Mouse (Mus musculus) limb, embryonic 15.5 days (tissue): ENCODE data around the gene Fam57b. TPM values are rescaled to one million over a fixed set of nuclear protein-coding genes. Genes with fewer than 3 reads are reported as not detected.
A peak's percentile ranks its signal among the peaks of the same experiment; 100 is the strongest.

Experiments
- ATAC-seq: fragments of 200-750 bp; cut with Nextera tagmentation; 2 replicates; pipeline ENCODE4 v1.8.0; 2017; ENCODE audit warnings: low read depth, moderate TSS enrichment; ENCODE audit not compliant: insufficient number of reproducible peaks, low FRiP score, low TSS enrichment
- H3K27ac ChIP-seq: fragments of 300-500 bp; sonication (generic); 2 replicates; pipeline ENCODE4 v1.5.1; 2015; ENCODE audit warnings: moderate library complexity, mild to moderate bottlenecking, inconsistent platforms
- H3K27me3 ChIP-seq: fragments of 300-500 bp; sonication (generic); 2 replicates; pipeline ENCODE4 v1.6.1; 2015; ENCODE audit warnings: inconsistent platforms
- H3K36me3 ChIP-seq: fragments of 300-500 bp; sonication (generic); 2 replicates; pipeline ENCODE4 v1.6.1; 2015; ENCODE audit warnings: inconsistent platforms
- H3K4me1 ChIP-seq: fragments of 300-500 bp; sonication (generic); 2 replicates; pipeline ENCODE4 v1.6.1; 2015; ENCODE audit warnings: inconsistent platforms
- H3K4me2 ChIP-seq: fragments of 300-500 bp; sonication (generic); 2 replicates; pipeline ENCODE4 v1.6.1; 2015; ENCODE audit warnings: mild to moderate bottlenecking, inconsistent platforms
- H3K4me3 ChIP-seq: fragments of 300-500 bp; sonication (generic); 2 replicates; pipeline ENCODE4 v1.5.1; 2015; ENCODE audit warnings: mild to moderate bottlenecking, inconsistent platforms
- H3K9ac ChIP-seq: fragments of 300-500 bp; sonication (generic); 2 replicates; pipeline ENCODE4 v1.6.1; 2015; ENCODE audit warnings: inconsistent platforms
- H3K9me3 ChIP-seq: fragments of 300-500 bp; sonication (generic); 2 replicates; pipeline ENCODE4 v1.6.1; 2016; ENCODE audit warnings: inconsistent platforms
- WGBS: fragments of 180-500 bp; shearing (Covaris S2); methylation state at CpG from one replicate; pipeline ENCODE4 v1.1.7; 2015; 5-methylcytosine and 5-hydroxymethylcytosine counted together
- polyA plus RNA-seq: library from polyadenylated mRNA; unstranded; fragments of >200 nt; fragmentation: Nextera tagmentation; extraction: Ambion mirVana; gene quantifications from 2 replicates; pipeline ENCODE4 v1.2.1, GENCODE M21; 2015

Fam57b gene
- polyA plus RNA-seq, 1 experiment from 2014 or later: 0.56 TPM

DNA sequence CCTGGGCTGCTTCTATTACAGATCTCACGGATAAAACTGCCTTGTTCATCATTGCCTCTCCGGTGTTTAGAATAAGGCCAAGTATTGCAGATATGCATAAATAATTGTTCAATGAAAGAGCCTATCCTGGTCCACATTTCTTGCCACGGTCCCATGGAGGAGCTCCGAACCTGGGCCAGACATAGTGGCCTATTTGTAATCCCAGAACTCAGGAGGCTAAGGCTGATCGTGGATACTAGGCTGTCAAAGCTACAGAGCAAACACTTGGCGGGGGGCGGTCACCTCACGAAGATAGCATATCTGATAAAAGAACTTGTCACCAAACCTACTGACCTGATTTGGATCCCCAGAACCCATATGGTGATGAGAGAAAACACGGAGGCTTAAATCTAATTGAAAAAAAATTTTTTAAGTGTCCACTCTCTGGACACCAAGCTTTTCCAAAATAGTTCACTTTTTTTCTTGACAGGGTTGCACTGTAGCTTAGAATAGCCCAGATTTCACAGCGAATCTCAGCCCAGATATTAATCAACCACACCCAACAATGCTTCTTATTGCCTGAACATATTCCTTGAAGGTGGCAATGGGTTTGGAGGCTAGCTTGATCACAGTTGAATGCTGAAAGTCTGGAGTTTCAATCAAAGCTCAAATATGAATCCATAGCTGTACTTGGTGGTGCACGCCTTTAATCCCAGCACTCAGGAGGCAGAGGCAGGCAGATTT lies 4.6 kb upstream of the Fam57b start:
- no peaks in the 10 kb centered on the region for H3K9me3 ChIP-seq
- ATAC-seq: no peak
- H3K27me3 ChIP-seq: no peaks in the 10 kb centered on the region
- H3K9ac ChIP-seq: no peak overlapping the region
- H3K27ac ChIP-seq: peak overlapping the region; percentile 99
- H3K4me2 ChIP-seq: peak overlapping the region; percentile 50
- H3K4me3 ChIP-seq: peak overlapping the region; percentile 71
- peaks cover 58% of the 10 kb centered on the region for H3K36me3 ChIP-seq
- peaks cover 36% of the 10 kb centered on the region for H3K4me1 ChIP-seq
- WGBS: 28% methylated on average over 11 of the region's 11 CpGs

DNA sequence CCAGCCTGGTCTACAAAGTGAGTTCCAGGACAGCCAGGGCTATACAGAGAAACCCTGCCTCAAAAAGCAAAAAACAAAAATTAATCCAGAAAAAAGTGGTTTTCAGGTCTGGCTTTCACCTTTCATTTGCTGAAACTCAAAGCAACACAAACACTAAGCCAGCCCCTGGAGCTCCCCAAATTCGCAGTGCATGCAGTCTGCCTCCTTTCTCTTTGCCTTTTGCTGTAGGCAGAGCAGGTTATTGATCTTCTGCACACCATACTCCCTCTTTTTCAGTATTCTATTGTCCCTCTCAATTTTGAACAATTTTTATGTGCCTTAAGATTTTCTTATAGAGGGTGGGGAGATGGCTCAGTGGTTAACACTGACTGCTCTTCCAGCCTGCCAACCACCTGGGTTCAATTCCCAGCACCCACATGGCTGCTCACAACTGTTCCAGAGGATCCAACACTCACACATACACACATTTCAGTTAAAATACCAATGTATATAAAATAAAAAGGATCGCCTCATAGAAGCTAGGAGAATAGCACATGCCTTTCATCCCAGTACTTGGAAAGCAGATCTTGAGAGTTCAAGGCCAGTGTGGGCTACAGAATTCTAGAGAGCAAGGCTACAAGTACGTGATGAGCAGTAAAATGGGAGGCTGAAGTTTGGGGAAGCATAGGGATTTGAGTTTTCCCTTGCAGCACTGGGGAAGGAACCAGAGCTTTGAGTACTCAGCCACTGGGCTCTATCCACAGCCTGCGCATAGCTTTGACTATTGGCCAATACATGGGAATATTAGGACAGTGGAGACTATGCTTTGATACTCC lies 3.8 kb upstream of the Fam57b start:
- Histone ChIP-seq H3K9ac (no peak overlapping the region), H3K4me1 (peaks cover 37% of the 10 kb centered on the region), H3K27me3 (no peaks in the 10 kb centered on the region), H3K9me3 (no peaks in the 10 kb centered on the region), H3K36me3 (peaks cover 50% of the 10 kb centered on the region), H3K4me2 (no peak overlapping the region), H3K4me3 (no peak overlapping the region), H3K27ac (0 out of 2 replicates have a peak overlapping the region, but pooled peaks have one; percentile 1)
- ATAC-seq: no peak
- 75% methylated on average over 4 of the region's 4 CpGs for WGBS

GRCm38 (mm10) chr7:126794271-126794605 lies 3.2 kb upstream of the Fam57b start:
- no peaks in the 10 kb centered on the region for H3K9me3 ChIP-seq
- no peak overlapping the region for H3K4me3 ChIP-seq
- no peak overlapping the region for H3K9ac ChIP-seq
- ATAC-seq: no peak
- H3K27ac ChIP-seq: 0 out of 2 replicates have a peak overlapping the region, but pooled peaks have one; percentile 1
- H3K27me3 ChIP-seq: no peaks in the 10 kb centered on the region
- peaks cover 37% of the 10 kb centered on the region for H3K4me1 ChIP-seq
- H3K36me3 ChIP-seq: peaks cover 44% of the 10 kb centered on the region
- no peak overlapping the region for H3K4me2 ChIP-seq
- WGBS: 74% methylated on average over 4 of the region's 4 CpGs

DNA sequence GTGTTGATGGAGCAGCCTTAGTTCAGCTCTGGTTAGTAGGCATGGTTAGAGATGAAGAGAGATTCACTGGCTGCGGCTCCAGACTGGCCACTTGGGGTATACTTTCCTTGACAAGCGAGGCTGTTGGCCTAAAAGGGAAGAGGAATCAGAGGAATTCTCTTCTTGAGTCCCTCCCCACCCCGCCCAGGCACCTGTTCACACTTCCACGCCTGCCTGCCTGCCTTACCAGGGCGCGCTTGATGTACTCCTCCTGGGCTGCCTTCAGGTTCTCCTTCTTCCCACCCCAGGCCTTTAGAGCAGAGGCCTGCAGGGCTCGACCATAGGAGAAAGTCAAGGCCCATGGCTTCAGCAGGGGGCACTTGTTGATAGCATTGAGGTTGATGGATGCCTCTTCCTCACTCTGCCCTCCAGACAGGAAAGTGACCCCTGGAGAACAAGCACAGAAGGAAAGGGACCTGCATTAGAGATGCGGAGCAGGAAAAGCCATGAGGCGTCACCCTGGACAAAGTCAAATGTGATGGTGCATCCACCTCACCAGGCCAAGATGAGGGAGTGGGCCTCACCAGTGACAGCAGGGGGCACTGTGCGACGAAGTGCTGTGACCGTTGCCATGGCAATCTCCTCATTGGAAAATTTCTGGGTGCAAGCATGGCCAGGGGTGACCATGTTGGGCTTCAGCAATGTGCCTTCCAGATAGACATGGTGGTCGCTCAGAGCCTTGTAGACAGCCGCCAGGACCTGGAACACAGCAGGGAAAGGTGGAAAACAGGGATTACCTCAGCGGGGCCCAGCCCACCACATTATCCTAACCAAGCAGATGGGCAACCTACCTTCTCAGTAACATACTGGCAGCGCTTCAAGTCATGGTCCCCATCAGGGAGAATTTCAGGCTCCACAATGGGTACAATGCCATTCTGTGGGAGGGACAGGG lies 1.8 kb upstream of the Fam57b start:
- no peak overlapping the region for H3K9ac ChIP-seq
- no peak for ATAC-seq
- H3K4me2 ChIP-seq: no peak overlapping the region
- H3K36me3 ChIP-seq: peaks cover 34% of the 10 kb centered on the region
- H3K4me1 ChIP-seq: peaks cover 43% of the 10 kb centered on the region
- no peak overlapping the region for H3K27ac ChIP-seq
- no peaks in the 10 kb centered on the region for H3K9me3 ChIP-seq
- WGBS: 83% methylated on average over 16 of the region's 16 CpGs
- no peaks in the 10 kb centered on the region for H3K27me3 ChIP-seq
- H3K4me3 ChIP-seq: no peak overlapping the region

GRCm38 (mm10) chr7:126796350-126796932 lies 1.0 kb upstream of the Fam57b start:
- H3K9ac ChIP-seq: no peak overlapping the region

DNA sequence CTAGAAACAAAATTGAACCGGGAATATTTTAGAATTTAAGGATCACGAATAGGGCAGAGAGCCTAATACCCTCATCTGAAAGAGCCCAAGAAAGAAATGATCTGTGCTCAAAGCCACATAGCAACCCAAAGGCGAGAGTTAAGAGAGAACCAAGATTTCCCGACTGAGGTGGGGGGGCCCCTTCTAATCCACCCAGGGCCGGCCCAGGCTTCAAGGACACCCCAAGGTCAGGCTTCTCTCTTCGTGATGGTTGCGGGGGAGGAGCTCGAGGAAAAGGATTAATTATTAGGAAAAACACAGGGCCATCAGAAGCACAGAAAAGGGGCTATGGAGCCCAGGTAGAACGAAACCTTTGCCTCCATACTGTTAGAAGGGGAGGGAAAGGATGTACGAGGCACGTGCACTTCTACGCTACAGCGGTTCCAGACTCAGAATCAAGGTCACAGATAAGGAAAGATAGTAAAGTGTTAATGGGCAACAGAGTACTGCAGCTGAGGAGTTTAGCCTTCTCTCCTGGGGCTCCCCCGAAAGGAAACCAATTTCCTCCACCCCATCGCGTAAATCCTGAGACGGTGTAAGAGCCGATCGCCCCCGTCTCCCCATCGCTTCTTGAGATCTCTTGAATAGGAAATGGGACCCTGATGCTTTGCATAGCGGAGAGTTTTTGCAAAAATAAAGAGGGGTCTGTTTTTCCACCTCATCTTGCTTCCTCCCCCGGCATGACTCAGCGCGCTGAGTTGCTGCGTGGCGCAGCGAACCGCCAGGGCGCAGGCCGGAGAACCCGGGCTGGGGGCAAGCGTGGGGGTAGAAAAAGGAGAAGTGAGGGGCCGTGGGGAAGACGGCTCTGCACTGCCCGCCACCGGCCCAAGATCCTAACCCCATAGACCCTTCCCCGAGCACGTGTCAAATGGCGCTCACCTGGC lies 920 bp downstream of the Fam57b start:
- Histone ChIP-seq H3K27ac (peak overlapping the region; percentile 95), H3K27me3 (no peaks in the 10 kb centered on the region), H3K4me2 (peak overlapping the region; percentile 62), H3K9me3 (no peaks in the 10 kb centered on the region), H3K36me3 (peaks cover 43% of the 10 kb centered on the region), H3K9ac (peak overlapping the region; percentile 87), H3K4me1 (peaks cover 41% of the 10 kb centered on the region), H3K4me3 (peak overlapping the region; percentile 83)
- no peak for ATAC-seq
- under 1% methylated on average over 40 of the region's 40 CpGs for WGBS

More at GRCm38 (mm10) chr7:126796350-126796932, 1.0 kb upstream of the Fam57b start:
- H3K27ac ChIP-seq: no peak overlapping the region
- no peaks in the 10 kb centered on the region for H3K9me3 ChIP-seq
- peak overlapping the region; percentile 62; the same call in 1 of the 2 replicates for H3K4me2 ChIP-seq
- WGBS: 72% methylated on average over 8 of the region's 8 CpGs
- no peaks in the 10 kb centered on the region for H3K27me3 ChIP-seq
- ATAC-seq: no peak
- H3K4me3 ChIP-seq: no peak overlapping the region; the same call in 1 of the 2 replicates
- peaks cover 34% of the 10 kb centered on the region for H3K36me3 ChIP-seq
- H3K4me1 ChIP-seq: peaks cover 45% of the 10 kb centered on the region

- Histone ChIP-seq H3K27ac (peak overlapping the region; percentile 99), H3K9me3 (no peaks in the 10 kb centered on the region), H3K9ac (peak overlapping the region; percentile 87), H3K4me3 (peak overlapping the region; percentile 83), H3K36me3 (peaks cover 47% of the 10 kb centered on the region), H3K27me3 (no peaks in the 10 kb centered on the region), H3K4me2 (peak overlapping the region; percentile 62), H3K4me1 (peaks cover 41% of the 10 kb centered on the region)
- WGBS: under 1% methylated on average over 26 of the region's 36 CpGs
- peak; percentile 96 for ATAC-seq
Measured at GRCm38 (mm10) chr7:126799050-126799467, 1.6 kb downstream of the Fam57b start.

DNA sequence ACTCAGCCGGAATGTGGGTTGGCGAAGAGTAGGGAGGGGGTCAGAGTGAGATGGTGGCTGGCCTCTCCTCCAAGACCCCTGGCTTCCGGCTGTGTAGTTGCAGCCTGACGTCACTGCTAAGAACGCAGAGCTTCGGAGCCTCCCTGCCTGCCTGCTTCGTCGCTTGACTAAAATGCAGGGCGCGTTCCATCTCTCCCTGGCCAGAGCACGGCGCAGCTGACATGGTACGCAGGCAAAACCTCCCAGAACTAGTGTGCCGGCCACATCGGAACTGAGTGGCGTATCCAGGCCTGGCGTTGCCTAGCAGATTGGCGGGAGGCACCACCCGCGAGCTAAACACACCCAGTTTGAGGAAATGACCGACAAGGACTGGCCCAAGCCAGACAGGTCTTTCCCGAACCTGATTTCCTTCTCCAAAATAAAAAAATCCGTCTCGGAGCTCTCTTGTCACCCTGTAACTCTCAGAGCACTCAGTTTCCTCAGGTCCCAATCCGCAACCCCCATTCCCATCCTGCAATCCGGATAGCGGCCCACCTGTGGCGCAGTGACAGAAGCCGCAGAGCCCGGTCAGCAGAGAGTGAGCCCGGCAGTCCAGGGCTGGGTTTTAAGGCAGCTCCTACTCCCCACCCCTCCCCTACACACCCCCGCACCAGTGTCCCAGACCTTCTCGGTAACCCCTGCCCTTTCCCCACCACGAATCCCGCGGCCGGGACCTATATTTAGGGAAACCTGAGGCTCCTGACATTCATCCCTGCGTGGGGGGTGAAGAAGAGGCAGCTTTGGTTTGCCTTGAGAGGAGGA lies 2.2 kb downstream of the Fam57b start:
- peak overlapping the region; percentile 72 for H3K9ac ChIP-seq
- WGBS: 2% methylated on average over 36 of the region's 38 CpGs
- H3K4me2 ChIP-seq: peak overlapping the region; percentile 62
- no peaks in the 10 kb centered on the region for H3K9me3 ChIP-seq
- H3K36me3 ChIP-seq: peaks cover 47% of the 10 kb centered on the region
- peak overlapping the region; percentile 99 for H3K27ac ChIP-seq
- ATAC-seq: no peak
- H3K27me3 ChIP-seq: no peaks in the 10 kb centered on the region
- peaks cover 41% of the 10 kb centered on the region for H3K4me1 ChIP-seq
- peak overlapping the region; percentile 83 for H3K4me3 ChIP-seq

- Histone ChIP-seq H3K27ac (peak overlapping the region; percentile 99), H3K27me3 (no peaks in the 10 kb centered on the region), H3K9me3 (no peaks in the 10 kb centered on the region), H3K4me3 (peak overlapping the region; percentile 83), H3K4me1 (peaks cover 41% of the 10 kb centered on the region), H3K9ac (peak overlapping the region; percentile 72; the same call in 1 of the 2 replicates), H3K4me2 (peak overlapping the region; percentile 62), H3K36me3 (peaks cover 44% of the 10 kb centered on the region)
- ATAC-seq: no peak
- 54% methylated on average over 5 of the region's 5 CpGs for WGBS
Measured at GRCm38 (mm10) chr7:126800269-126801056, 3.0 kb downstream of the Fam57b start.
